Mouse (Mus musculus) megakaryocyte, embryonic 14.5 days (primary cell): ENCODE measurements around the gene Hmgb1.

Source experiments
- FLI1 ChIP-seq: IDR thresholded peaks from 2 replicates; pipeline ENCODE4 v1.6.1; 2012; ENCODE audit warnings: low read length, inconsistent platforms, mixed read lengths
- GATA1 ChIP-seq: IDR thresholded peaks from 3 replicates; pipeline ENCODE4 v1.6.1; 2012; ENCODE audit warnings: mixed read lengths, low read length, inconsistent platforms, borderline replicate concordance

- TF ChIP-seq GATA1 (no peak), FLI1 (no peak)
These were observed 137.6 kb downstream of the Hmgb1 start for GRCm38 (mm10) chr5:149046650-149047049.
